Mouse (Mus musculus): ENCODE data around the gene Sdk2.

DNA sequence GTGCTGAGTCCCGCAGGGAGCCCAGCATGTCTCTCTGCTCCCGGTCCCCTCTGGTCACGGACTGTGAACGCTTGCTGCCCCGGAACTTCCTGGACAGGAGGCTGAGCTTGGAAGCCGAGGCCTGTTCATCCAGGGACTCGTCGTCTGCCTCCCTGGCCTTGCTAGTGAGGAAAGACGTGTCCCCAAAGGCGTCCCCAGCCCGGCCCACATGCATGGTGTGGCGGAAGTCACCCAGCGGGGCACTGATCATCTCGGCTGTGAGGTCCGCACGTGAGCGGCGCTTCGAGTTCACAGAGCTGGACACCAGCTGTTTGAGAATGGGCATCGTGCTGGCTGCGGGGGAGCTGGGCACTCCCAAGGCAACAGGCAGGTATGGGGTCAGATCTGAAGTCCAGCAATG lies 337.6 kb downstream of the Sdk2 start:
- TF ChIP-seq CTCF (IDR thresholded peaks at IDR 0.05; ENCODE audit: low read depth, low read length), result no peak
- TF ChIP-seq GATA1 (IDR thresholded peaks at IDR 0.05; ENCODE audit: borderline replicate concordance, low read length), result no peak
- no peak for TF ChIP-seq GATA2 (IDR thresholded peaks at IDR 0.05; ENCODE audit: borderline replicate concordance, low read depth, low read length)

Measured in G1E (cell line).